Mouse (Mus musculus): ENCODE results near the gene Hus1b. TPM values are rescaled to one million over a fixed set of nuclear protein-coding genes. Genes with fewer than 3 reads are reported as not detected.

Gene Hus1b
- total and polyA plus RNA-seq, 2 experiments from 2014 or later: 0.63 TPM; not detected in 1

- Histone ChIP-seq H3K9ac (replicated peaks; ENCODE audit: low read length) (peak within 1 kb of the TSS; percentile 95), H3K4me3 (ENCODE audit: low read length) (peak within 1 kb of the TSS; percentile 98), H3K27me3 (ENCODE audit: insufficient read depth, low read length) (no peaks in the 10 kb centered on the region), H3K27ac (peak within 1 kb of the TSS; percentile 86), H3K9me3 (ENCODE audit: low read length) (no peaks in the 10 kb centered on the region), H3K4me1 (ENCODE audit: insufficient read depth, low read length) (no peaks in the 10 kb centered on the region), H3K36me3 (ENCODE audit: insufficient read depth, low read length) (no peaks in the 10 kb centered on the region), H3K4me2 (ENCODE audit: low read depth, low read length) (peak within 1 kb of the TSS; percentile 67)
- no peak for TF ChIP-seq CTCF (IDR thresholded peaks at IDR 0.05; ENCODE audit: low read depth)
- ATAC-seq (peak; percentile 98), DNase-seq (ENCODE audit: low spot score) (peak; percentile 91)
- 1% methylated on average over 54 of the region's 54 CpGs for WGBS
These were observed 26.1 kb upstream of the Hus1b start, which contains the start of the genes Exoc2 and Gm5447 for GRCm38 (mm10) chr13:30973501-30974246. Gene Exoc2 (minus strand): TSS chr13:30974093. Gene Gm5447 (plus strand): TSS chr13:30974204.

- no peak overlapping the region for H3K4me2 ChIP-seq (ENCODE audit: low read depth, low read length)
- no peak overlapping the region for H3K9ac ChIP-seq (replicated peaks; ENCODE audit: low read length)
- DNase-seq (ENCODE audit: low spot score): no peak
- WGBS: 94% methylated on average over 2 of the region's 2 CpGs
- no peaks in the 10 kb centered on the region for H3K27me3 ChIP-seq (ENCODE audit: insufficient read depth, low read length)
- TF ChIP-seq CTCF (IDR thresholded peaks at IDR 0.05; ENCODE audit: low read depth): no peak
- H3K36me3 ChIP-seq (ENCODE audit: insufficient read depth, low read length): no peaks in the 10 kb centered on the region
- H3K4me1 ChIP-seq (ENCODE audit: insufficient read depth, low read length): no peaks in the 10 kb centered on the region
- H3K9me3 ChIP-seq (ENCODE audit: low read length): no peaks in the 10 kb centered on the region
- H3K27ac ChIP-seq: no peak overlapping the region
- no peak for ATAC-seq
- H3K4me3 ChIP-seq (ENCODE audit: low read length): no peak overlapping the region
These were observed 24.5 kb upstream of the Hus1b start for GRCm38 (mm10) chr13:30972102-30972501.

- ATAC-seq (no peak), DNase-seq (ENCODE audit: low spot score) (no peak)
- Histone ChIP-seq H3K9ac (replicated peaks; ENCODE audit: low read length) (no peak overlapping the region), H3K4me3 (ENCODE audit: low read length) (no peak overlapping the region), H3K27ac (no peak overlapping the region), H3K9me3 (ENCODE audit: low read length) (no peaks in the 10 kb centered on the region), H3K27me3 (ENCODE audit: insufficient read depth, low read length) (no peaks in the 10 kb centered on the region), H3K4me2 (ENCODE audit: low read depth, low read length) (no peak overlapping the region), H3K4me1 (ENCODE audit: insufficient read depth, low read length) (0 out of 2 replicates have a peak, but pooled peaks cover 6% of the 10 kb centered on the region), H3K36me3 (ENCODE audit: insufficient read depth, low read length) (no peaks in the 10 kb centered on the region)
- TF ChIP-seq CTCF (IDR thresholded peaks at IDR 0.05; ENCODE audit: low read depth): no peak
- 92% methylated on average over 3 of the region's 3 CpGs for WGBS
These were observed 23.5 kb upstream of the Hus1b start for GRCm38 (mm10) chr13:30971047-30971446.

GRCm38 (mm10) chr13:30968311-30968710 is 20.8 kb upstream of the Hus1b start:
- no peaks in the 10 kb centered on the region for H3K27me3 ChIP-seq (ENCODE audit: insufficient read depth, low read length)
- no peak for TF ChIP-seq CTCF (IDR thresholded peaks at IDR 0.05; ENCODE audit: low read depth)
- 0 out of 2 replicates have a peak, but pooled peaks cover 6% of the 10 kb centered on the region for H3K4me1 ChIP-seq (ENCODE audit: insufficient read depth, low read length)
- DNase-seq (ENCODE audit: low spot score) (no peak), ATAC-seq (no peak; the same call in 1 of the 2 replicates)
- H3K4me3 ChIP-seq (ENCODE audit: low read length): no peak overlapping the region
- WGBS: 69% methylated on average over 4 of the region's 4 CpGs
- no peak overlapping the region for H3K9ac ChIP-seq (replicated peaks; ENCODE audit: low read length)
- H3K36me3 ChIP-seq (ENCODE audit: insufficient read depth, low read length): no peaks in the 10 kb centered on the region
- no peaks in the 10 kb centered on the region for H3K9me3 ChIP-seq (ENCODE audit: low read length)
- H3K4me2 ChIP-seq (ENCODE audit: low read depth, low read length): no peak overlapping the region
- H3K27ac ChIP-seq: no peak overlapping the region

DNA sequence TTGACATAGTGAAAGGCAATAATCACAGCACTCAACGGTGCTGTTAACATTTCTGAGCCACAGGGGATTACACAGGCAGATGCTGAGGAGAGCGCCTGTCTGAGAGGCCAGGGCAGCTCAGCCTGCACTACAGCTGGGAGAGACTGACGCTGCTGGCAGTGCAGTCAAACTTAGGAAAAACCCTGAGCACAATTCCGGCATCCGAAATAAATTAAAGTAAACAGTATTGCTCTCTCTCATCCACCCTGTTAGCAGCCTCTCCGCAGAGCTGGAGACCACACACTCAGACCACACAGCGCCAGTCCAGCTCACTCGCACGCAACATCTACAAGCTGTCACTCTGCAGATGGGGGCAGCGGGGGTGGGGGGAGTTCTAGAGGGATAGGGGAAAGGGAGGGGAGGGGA is 18.9 kb upstream of the Hus1b start:
- Histone ChIP-seq H3K36me3 (ENCODE audit: insufficient read depth, low read length) (no peaks in the 10 kb centered on the region), H3K27me3 (ENCODE audit: insufficient read depth, low read length) (no peaks in the 10 kb centered on the region), H3K9me3 (ENCODE audit: low read length) (no peaks in the 10 kb centered on the region), H3K4me2 (ENCODE audit: low read depth, low read length) (peak overlapping the region; percentile 38), H3K4me1 (ENCODE audit: insufficient read depth, low read length) (0 out of 2 replicates have a peak, but pooled peaks cover 6% of the 10 kb centered on the region), H3K9ac (replicated peaks; ENCODE audit: low read length) (no peak overlapping the region), H3K4me3 (ENCODE audit: low read length) (no peak overlapping the region), H3K27ac (no peak overlapping the region)
- WGBS: 8% methylated on average over 10 of the region's 10 CpGs
- ATAC-seq (peak; percentile 61; the same call in 1 of the 2 replicates), DNase-seq (ENCODE audit: low spot score) (peak; percentile 47)
- TF ChIP-seq CTCF (IDR thresholded peaks at IDR 0.05; ENCODE audit: low read depth): no peak

- TF ChIP-seq CTCF (IDR thresholded peaks at IDR 0.05; ENCODE audit: low read depth): no peak
- H3K27me3 ChIP-seq (ENCODE audit: insufficient read depth, low read length): no peaks in the 10 kb centered on the region
- no peaks in the 10 kb centered on the region for H3K9me3 ChIP-seq (ENCODE audit: low read length)
- H3K4me1 ChIP-seq (ENCODE audit: insufficient read depth, low read length): 0 out of 2 replicates have a peak, but pooled peaks cover 6% of the 10 kb centered on the region
- H3K4me2 ChIP-seq (ENCODE audit: low read depth, low read length): no peak overlapping the region
- H3K9ac ChIP-seq (replicated peaks; ENCODE audit: low read length): no peak overlapping the region
- no peaks in the 10 kb centered on the region for H3K36me3 ChIP-seq (ENCODE audit: insufficient read depth, low read length)
- no peak overlapping the region for H3K4me3 ChIP-seq (ENCODE audit: low read length)
- DNase-seq (ENCODE audit: low spot score): no peak
- no peak overlapping the region for H3K27ac ChIP-seq
- WGBS: 57% methylated on average over 2 of the region's 2 CpGs
- no peak for ATAC-seq
These were observed 14.4 kb upstream of the Hus1b start for GRCm38 (mm10) chr13:30961932-30962331.

DNA sequence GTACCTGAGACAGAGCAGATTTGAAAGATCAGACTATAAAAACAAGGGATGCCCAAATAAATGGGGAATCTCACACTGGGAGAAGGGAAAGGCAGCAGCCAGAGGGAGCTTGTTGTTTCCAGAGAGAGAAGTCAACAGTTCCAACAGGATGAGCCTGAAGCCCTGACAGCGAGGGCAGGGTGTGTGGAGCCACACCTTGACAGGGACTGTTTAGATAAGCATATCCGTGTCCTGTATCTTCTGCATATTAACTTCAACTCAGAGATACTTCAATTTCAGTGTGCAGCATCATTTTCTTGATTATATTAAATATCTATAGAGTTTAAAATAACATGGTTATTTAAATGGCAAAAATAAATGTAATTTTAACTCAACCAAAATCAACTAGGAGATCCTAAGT is 13.2 kb upstream of the Hus1b start:
- no peak for TF ChIP-seq CTCF (IDR thresholded peaks at IDR 0.05; ENCODE audit: low read depth)
- no peaks in the 10 kb centered on the region for H3K27me3 ChIP-seq (ENCODE audit: insufficient read depth, low read length)
- WGBS: 95% methylated on average over 2 of the region's 2 CpGs
- H3K36me3 ChIP-seq (ENCODE audit: insufficient read depth, low read length): no peaks in the 10 kb centered on the region
- H3K27ac ChIP-seq: no peak overlapping the region
- ATAC-seq: no peak
- no peaks in the 10 kb centered on the region for H3K4me1 ChIP-seq (ENCODE audit: insufficient read depth, low read length)
- no peaks in the 10 kb centered on the region for H3K9me3 ChIP-seq (ENCODE audit: low read length)
- no peak overlapping the region for H3K4me2 ChIP-seq (ENCODE audit: low read depth, low read length)
- no peak for DNase-seq (ENCODE audit: low spot score)
- H3K9ac ChIP-seq (replicated peaks; ENCODE audit: low read length): no peak overlapping the region
- H3K4me3 ChIP-seq (ENCODE audit: low read length): no peak overlapping the region
